Mouse (Mus musculus) fibroblast of lung, adult 2 months (primary cell): Measurements from ENCODE around the gene Lgr4.

Source experiments
- DNase-seq: peaks from one replicate; pipeline ENCODE4 v3.0.0-alpha.2; 2011; ENCODE audit warnings: low read depth

The Lgr4 gene

DNA sequence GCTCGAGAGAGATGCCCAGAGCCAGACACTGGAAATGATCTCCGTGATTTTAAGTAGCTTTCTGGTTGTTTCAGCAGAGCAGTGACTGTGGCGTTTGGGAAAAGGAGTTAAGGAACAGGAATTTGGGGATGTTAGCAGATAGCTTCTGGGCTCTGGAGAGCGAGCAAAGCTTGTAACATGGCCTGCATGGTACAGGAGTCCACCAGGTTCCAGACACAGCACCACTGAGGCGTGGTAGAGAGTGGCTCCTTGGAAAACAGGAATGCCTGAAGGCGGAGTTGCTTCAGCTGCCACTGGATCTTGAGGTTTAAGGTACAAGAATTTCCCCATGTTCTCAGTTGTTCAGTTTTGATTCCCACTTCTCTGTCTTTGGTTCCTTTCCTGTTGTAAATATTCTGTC, 59.9 kb downstream of the Lgr4 start:
- DNase-seq = no peak

DNA sequence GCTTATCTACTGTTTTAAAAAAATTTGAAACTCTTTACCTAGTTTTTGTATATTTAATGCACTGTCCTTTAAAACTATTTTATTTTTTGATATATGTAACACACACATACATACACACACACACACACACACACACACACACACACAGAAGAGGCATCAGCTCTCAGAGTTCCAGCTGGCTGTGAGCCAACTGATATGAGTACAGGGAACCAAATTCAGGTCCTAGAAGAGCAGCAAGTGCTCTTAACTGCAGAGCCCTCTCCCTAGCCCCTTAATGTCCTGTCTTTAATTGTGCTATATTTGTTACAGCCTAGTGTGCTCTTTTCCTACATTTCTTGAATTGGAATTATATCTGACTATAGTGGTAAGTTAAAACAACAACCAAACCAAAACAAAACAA, 61.8 kb downstream of the Lgr4 start:
- no peak for DNase-seq

DNA sequence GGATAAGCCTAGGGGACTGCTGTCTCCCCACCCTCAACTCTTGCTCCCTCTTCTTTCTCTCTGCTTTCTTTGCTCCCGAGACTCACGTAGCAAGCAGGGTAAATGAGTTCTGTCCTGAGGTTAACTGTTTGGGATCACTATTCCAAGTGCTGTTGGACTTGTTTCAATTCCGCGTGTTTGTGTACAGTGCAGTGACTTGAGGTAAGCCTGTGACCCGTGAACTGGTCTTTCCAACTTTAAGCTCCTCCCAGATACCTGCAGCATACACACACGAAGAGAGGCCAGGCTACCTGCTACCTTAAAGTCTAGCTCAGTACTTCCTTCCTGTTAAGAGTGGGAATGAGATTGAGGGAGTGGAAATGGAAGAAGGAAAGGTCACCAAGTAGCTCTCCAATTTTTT, 66.0 kb downstream of the Lgr4 start:
- no peak for DNase-seq

DNA sequence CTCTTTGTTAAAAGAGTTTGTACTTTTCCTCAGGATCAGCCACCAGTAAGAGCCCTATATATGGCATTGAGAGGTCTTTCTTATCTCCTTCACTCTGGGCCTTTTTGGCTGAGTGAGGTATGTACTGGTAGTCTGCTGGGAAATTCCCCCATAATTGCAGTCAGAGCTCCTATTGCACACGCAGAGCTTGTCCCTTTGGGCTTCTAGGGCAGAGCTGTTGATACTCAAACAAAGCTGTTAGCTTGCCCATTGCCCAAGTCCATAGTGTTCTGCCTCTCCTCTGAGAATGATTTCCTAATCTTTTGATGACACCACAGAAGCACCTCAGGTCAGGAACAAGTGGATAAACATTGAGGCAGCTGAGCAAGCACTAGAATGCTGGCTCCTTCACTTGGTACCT, 67.5 kb downstream of the Lgr4 start:
- no peak for DNase-seq

DNA sequence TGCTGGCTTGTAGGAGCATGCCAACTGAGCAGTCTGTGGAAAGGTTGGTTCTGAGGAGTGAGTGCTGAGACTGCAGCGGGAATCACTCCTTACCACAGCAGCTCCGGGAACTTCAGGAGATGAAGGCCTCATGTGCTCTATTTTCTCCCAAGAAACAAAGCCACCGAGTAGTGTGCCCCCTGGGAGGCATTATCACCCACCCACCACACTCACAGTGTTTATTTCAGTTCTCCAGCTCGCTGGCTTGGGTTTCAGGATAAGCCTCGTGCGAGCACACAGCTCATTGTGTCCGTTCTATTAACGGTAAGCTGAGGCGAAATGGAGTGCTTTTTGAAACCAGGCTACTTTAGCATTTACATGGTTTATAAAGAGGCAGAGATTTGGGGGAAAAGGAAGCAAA, 68.1 kb downstream of the Lgr4 start:
- DNase-seq = no peak

DNA sequence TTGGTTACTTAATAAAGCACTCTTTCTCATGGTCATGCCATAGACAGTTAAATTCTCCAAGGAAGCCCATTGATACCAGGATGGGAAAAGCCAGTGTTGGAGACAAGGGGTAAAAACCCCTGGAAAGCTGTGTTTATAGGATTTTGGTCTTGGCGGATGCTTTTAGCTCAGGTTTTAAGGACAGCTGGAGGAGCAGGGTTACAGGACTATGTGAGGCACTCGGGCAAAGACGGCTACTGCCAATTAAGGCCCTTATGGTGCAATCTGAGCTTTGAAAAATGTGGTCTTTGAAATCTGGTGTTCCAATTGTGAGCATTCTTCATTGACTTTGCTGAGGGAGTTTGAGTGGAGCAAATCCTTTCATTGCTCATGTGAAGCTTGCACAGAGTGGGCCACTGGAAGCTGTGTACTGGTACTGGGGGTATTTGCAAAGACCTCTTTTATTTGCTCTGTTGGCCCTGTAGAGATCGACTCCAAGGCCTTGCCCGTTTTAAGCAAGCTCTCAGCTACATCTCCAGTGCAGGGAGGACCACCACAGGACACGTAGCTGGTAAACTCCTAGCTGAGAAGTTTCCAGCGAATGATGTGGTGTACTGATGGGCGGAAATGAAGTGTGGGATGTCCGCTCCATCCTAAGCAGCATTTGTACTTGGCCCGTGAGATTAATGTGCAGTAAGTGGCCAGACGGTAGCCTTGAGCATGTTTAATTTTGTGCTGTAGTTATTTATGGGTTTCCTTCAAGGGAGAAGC, 68.8 kb downstream of the Lgr4 start:
- no peak for DNase-seq

DNA sequence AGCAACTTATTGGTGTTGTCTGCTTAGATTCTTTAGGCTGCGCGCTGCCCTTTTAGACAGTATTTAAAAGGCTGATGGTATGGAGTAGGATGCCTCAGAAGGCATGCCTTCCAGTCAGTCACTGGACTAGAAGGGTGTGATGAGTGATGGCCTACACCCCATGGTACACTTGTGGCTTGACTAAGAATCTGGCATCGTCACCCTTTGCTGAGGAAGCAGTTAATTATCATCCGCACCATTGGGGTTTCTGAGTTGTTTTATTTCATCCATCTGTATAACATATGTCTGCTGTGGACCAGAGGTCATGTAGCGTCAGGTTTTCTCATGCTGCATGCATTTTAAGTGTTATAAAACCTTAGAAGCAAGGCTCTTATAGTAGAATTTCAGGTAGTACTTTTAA, 70.5 kb downstream of the Lgr4 start:
- DNase-seq = no peak

DNA sequence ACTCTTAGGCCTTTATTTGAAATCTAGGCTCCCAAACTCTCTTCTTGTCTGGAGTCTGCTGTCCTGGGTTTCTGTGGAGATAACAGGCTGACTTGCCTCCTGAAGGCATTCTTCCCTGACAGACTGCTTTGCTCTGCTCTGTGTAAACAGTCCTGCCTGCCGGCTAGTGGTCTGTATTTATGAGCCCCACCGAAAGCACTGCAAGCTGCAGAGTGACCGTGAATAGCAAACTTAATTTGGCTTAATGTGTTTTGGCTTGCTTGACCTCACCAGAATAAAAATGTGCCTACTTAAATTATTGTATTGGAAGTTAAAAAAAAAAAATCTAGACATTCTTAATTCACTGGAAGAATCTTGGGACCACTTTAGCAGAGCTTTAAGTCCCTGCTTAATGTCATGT, 71.7 kb downstream of the Lgr4 start:
- DNase-seq = no peak

DNA sequence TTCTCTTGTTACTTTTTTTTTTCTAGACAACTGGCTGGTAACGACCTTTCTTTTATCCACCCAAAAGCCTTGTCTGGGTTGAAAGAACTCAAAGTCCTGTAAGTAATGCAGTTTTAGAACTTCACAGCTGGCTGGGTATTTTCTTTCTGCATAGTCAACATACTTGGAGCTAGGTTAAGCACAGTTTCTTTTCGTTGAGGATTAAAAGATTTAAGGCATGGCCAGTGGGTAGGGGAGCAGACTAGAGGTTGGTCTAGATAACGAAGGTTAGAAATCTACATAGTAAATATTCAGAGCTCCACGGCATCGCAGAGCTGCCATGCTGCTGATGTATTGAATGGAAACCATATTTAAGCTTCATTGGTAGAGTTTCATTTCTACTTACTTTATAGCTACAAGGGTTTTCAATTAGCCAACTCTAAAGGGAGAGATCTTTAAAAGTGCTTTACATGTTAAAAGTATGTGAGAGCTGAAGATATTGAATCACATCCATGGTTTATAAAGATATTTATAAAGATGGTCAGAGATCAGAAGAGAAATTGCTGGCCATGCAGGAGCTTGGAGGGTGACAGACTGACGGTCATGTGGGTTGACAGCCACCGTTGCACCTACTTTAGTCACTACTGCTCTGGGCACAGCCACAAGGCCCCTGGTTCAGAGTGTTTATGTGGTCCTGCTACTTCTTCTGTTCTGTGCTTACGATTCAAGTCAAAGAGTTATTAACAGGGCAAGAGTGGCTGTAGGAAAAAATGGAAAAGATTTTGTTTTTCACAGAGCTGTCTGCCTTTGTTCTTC, 72.4 kb downstream of the Lgr4 start:
- DNase-seq = no peak

DNA sequence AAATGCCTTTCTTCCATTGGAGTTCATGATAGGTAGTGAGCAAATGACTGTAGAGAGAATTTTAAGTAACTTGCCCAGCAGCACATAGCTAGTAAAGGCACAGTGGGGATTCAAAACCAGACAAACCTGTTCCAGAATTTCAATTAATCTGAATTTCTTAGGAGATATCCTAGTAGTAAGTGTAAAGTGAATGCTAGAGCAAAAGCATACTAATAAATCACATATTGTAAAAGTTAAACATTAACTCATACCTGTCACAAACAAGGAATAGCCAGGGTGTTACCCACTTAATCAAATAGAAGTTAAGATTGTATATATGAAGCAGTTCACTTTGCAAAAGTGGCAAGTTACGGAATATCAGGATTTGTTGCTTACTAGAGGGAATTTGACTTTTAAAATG, 74.3 kb downstream of the Lgr4 start:
- DNase-seq = no peak

DNA sequence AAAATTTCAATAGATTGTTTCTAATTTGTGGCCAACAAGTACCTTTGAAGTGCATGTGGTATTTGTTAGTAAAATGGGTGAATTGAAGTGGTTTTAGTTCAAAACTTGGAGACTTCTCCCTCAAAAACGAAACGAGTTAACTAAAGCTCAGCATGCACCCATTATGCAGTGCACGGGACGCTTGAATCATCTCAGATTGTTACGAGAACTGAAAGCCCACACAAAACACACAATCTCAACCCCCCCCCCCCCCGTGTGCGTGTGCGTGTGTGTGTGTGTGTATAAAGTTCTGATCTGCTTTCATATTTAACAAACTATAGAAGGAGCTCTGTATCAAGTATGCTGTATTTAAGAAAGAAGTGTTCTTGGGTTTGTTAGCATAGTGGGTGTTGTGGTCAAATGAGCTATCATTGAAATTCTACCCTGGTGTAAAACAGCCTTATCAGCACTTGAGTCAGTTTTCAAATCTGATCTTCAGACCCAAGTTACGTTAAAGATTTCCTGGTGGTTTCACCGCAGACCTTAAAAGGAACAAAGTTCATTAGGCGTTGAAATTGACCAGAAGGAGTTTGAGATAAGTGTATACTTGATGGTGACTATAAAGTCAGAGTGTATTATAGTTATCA, 75.1 kb downstream of the Lgr4 start:
- no peak for DNase-seq

DNA sequence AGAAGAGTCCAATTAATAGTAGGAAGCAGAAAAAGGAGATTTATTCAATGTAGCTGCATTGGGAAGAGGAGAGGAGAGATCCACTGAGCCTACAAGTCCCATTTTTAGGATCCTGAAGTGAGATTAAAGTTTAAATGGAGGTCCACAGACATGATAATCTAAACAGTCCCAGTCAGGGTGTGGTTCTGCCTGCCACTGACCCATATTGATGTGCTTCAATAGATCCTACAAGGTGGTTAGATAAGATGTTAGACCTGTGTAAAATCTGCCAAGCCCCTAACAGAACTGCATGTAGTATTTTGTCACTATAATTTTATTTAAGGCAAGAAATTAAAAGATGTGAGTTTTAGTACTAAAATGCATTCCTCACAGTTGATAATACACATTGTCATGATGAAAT, 76.0 kb downstream of the Lgr4 start:
- no peak for DNase-seq

DNA sequence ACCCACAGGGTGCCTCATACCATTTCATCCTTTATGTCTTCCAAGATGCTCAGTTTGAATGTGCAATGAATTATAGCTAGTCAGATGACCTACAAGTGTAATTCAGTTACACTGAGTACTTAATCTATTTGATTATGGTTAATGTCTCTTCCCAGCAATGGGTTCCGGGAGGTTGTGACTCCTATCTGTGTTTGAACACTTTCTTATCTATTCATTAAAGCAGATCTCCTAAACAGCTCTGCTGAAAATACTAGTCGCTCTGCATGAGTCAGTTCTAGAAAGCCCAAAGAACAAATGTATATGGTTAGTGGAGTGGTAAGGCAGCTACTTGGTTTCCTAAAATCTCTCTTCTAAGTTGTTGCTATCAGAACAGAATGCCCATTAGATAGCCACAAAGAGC, 77.6 kb downstream of the Lgr4 start:
- no peak for DNase-seq

DNA sequence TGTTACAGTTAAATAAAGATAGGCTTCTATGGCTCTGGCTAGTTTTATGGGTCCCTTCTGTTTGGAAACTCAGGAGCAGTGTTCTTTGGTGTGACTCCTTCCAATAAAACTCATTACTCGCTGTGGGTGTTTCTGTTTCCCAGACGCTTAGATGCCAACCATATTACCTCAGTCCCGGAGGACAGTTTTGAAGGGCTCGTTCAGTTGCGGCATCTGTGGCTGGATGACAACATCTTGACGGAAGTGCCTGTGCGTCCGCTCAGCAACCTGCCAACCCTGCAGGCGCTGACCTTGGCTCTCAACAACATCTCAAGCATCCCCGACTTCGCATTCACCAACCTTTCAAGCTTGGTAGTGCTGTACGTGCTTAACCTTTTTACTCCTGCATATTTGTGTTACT, 79.0 kb downstream of the Lgr4 start:
- DNase-seq = peak; percentile 38

DNA sequence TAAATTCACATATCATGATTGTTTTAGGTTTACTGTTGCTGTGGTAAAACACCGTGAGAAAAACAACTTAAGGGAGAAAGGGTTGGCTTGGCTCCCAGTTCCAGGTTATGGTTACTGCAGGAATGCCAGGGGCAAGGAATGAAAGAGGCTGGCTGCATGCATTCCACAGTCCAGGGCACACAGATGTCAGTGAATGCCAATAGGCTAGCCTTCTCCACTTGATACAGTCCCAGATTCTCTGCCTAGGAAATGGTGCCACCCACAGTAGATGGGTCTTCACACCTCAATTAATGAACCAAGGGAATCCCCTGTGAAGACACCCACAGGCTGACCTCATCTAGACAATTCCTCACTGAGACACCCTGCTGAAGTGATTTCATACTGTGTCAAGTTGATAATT, 87.2 kb downstream of the Lgr4 start:
- DNase-seq = no peak

DNA sequence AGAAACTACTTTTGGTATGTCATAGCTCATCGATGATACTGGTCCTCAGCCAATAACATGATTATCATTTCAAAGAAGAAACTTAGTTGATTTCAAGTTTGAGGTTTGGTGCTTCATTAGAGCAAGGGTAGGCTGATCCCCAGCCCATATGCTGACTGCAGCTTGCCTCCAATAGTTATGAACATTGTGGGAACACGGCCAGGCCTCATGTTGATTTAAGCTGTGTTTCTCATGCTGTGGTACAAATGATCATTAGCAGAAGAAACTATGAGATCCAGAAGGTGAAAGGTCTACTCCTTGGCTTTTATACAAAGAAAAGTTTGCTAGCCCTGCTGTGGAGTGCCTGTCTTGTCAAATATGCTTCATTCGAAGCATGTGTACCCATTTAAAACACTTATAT, 87.7 kb downstream of the Lgr4 start:
- DNase-seq = no peak

DNA sequence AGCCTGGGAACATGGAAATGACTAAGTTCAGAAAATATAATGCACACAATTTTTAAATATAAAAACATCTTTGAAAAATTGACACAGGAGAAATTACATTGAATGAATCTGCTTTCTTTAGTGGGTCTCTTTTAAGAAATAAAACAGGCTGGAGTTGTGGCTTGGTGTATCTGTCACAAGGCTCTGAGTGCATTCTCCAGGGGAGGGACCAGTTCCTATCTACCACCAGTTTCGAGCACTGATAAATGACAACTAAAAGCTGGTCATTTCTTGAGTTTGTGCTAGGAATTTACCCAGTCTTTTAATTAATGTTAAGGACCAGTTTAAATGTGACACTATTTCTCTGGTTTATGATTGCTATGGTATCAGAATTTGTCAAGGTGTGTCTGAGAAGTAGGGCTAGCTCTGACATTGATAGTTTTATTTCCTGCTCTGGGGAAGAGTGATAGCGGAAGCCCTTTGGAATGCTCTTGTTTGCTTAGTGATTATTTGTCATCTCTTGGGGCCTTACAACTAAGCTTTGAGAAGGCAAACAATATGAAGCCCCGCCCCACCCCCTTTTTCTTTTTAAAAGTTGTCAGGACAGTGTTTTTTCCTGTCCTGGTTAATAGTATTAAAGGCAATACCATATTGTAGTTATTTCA, 88.3 kb downstream of the Lgr4 start:
- DNase-seq = no peak

DNA sequence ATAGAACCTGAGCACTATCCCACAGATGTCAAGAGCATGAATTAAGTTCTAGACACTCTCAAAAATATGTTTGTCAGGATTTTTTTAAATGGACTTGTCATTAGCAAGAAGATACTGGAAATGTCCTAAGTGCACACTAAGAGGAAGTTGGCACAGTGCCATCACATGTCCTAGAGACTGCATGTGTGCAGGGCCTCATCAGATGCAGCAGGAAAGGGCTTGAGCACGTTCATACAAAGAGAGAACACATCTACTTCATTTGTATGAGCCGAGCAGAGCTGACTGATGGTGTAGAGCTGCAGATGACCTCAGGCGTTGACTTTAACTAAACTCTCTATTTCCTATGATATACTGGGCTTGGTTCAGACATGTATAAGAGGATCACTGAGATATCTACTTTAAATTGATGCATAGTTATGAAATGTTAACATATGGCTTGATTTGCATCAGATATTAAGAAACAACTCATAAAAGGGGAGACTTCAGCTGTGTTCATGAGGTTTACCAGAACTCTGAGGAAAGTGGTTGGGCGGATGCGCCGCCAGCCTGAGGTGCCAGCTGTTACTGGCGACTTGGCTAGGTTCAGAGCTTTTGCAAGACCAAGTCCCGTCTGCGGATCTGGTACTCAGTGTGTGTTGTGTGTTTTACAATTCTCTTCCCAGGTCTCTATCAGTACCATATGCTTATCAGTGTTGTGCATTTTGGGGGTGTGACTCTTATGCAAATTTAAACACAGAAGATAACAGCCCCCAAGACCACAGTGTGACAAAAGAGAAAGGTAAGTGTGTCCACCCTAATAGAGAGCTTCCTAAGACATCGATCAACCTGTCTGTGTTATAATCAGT, 90.2 kb downstream of the Lgr4 start:
- DNase-seq = no peak

DNA sequence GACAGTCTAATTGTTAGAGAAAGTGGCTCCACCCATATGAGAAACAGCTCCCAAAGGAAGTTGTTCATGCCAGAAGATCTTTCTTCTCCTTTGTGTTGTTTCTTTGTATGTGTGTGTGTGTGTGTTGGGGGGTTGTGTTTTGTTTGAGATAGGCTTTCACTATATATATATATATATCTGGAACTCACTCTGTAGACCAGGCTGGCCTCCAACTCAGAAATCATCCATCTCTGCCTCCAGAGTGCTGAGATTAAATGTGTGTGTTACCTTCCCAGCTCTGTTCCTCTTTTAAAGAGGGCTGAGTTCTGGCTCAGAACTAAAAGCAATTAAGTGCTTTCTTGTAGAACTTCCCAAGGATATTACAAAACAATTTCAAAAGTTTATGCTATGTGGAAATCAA, 92.0 kb downstream of the Lgr4 start:
- no peak for DNase-seq

DNA sequence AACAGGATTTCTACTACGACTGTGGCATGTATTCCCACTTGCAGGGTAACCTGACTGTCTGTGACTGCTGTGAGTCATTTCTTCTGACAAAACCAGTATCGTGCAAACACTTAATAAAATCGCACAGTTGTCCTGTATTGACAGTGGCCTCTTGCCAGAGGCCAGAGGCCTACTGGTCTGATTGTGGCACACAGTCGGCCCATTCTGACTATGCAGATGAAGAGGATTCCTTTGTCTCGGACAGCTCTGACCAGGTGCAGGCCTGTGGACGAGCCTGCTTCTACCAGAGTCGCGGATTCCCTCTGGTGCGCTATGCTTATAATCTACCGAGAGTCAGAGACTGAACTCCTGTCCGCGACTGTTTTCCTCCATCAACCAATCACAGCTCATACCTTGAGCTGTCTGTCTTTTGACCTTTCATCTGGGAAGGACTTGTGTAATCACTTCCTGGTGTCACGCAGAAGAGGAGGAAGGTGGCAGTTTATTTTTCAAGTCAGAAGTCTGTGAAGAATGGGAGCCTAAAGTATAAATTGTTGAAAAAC, 94.8 kb downstream of the Lgr4 start:
- no peak for DNase-seq

DNA sequence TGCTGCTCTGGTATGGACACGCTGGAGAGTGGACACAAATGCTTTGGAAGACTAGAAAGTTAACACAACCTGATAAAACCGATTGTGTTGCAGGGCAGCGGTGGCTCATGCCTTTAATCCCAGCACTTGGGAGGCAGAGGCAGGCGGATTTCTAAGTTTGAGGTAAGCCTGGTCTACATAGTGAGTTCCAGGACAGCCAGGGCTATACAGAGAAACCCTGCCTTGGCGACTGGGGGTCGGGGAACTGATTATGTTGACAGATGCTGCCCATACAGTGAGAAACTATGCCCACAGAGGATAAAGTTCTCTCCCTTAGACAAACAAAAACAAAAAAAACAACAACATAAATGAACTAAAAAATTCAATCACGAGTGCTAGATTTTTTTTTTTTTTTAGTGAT, 99.6 kb downstream of the Lgr4 start:
- DNase-seq = no peak
